Mouse (Mus musculus): Measurements from ENCODE around the gene Zfp750.

The Zfp750 gene

GRCm38 (mm10) chr11:121542471-121542870 lies 23.3 kb upstream of the Zfp750 start:
- DNase-seq (ENCODE audit: low spot score in 2 of 2), result no peak

GRCm38 (mm10) chr11:121536528-121536927 lies 17.4 kb upstream of the Zfp750 start:
- DNase-seq (ENCODE audit: low spot score in 2 of 2), result no peak

- no peak for DNase-seq (ENCODE audit: low spot score in 2 of 2)
Observed at GRCm38 (mm10) chr11:121529747-121530146, 10.6 kb upstream of the Zfp750 start.

DNA sequence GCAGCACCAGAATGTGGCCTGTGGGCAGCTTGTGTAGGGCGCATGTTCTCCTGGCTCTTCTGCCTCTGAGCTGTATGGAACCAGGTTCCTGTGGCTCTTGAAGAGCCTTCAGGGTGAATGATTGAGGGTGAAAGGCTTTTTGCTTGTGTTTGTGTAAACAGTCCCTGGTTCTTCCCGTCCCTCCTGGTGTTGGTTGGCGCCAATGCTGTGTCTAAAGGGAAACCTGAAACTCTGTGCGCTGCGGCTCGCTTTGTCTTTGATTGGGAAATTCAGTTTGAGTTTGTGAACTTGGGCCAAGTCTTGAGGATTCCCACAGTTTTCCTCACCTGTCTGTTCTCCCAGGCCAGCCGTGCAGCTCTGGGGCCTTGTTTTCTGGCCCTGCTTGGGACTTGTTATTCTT lies 5.1 kb upstream of the Zfp750 start:
- DNase-seq (ENCODE audit: low spot score in 2 of 2), result no peak

- no peak for DNase-seq (ENCODE audit: low spot score in 2 of 2)
Observed at GRCm38 (mm10) chr11:121522156-121522762, 3.1 kb upstream of the Zfp750 start.

DNA sequence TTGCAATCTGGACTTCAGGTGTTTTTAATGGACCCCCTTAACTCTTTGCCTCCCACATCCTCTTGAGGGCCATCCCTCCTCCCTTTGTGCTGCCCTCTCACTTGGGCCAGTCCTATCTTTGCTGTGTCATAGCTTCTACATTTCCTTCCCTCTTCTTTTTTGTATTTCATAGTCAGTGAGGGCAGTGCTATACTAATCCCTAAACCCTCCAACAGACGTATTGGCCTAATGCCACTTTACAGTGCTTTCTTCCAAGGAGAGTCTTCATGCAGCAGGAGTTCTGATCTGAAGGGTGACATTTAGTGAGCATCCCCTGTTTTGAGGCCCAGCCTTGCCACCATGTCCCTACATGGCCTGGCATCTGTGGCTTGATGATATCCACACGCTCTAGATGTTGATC lies 1.6 kb upstream of the Zfp750 start:
- DNase-seq (ENCODE audit: low spot score in 2 of 2), result no peak

- no peak for DNase-seq (ENCODE audit: low spot score in 2 of 2)
Observed at GRCm38 (mm10) chr11:121519703-121520102, 570 bp upstream of the Zfp750 start.

DNA sequence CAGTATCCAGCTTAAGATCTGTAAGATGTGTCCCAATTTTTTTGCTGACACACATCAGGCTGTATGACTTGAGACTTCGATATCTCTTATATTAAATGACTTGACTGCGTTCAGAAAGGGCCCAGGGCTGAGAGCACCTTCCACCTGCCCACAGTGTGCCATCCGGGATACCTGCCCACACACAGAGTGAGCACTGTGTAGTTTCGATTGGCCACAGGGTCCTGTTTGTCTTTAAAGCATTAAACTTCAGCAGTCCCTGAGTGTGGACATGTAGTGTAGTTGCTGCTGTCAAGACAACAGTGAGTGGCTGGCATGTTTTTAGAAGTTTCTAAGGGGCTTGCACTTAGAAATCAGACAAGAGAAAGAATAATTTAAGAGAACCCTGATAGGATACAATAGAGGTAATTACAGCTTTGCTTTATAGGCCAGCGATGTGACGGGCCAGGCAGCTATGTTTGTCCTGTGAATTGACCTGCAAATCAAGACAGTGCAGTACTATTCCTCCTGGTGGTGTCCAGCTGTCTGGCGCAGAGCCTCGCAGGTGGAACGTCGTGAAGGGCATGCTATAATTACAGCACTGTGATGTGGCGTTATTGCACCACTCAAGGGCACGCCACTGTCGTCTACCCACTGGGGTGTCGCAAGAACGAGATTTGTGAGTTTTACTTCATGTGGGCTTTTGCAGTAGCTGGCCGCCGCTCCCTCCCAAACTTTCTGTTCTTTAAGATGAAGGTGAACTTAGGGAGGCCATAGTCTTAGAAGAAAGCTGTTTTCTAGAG lies 1.3 kb downstream of the Zfp750 start:
- no peak for DNase-seq (ENCODE audit: low spot score in 2 of 2)

DNA sequence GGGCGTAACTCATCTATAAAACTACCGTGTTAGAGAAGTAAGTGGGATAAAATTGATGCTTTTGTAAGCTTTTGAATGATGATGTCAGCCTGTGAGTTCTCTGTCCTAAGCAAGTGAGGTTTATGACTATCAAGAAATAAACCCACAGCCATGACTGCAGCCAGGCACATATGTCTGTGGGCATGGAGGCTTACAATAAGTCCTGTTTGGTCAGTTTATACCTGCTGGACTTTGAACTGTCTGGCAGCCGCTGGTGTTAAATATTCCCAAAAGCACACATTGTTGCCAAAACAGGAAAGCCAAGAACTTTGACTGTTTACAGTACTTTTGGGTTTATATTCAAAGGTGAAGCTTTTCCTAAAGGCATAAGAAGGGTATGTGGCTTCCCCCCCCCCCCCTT lies 2.2 kb downstream of the Zfp750 start:
- DNase-seq (ENCODE audit: low spot score in 2 of 2), result no peak

DNA sequence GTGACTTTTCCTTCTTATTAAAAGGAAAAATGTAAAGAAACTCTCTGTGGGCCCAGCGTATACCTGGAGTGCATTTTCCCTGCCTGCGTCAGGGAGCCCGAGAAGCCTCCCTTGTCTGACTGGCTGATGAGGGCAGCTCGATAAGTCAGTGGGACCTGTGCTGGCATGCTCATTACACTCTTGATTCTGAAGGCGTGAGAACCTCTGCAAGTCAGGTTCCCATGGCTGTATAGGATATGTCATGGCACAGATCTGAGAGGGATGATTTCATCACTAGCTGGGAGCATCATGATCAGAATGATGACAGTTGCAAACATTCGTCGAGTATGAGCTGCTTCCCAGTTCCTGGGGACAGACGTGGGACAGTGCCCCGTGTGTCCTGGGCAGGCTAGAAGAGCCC lies 3.1 kb downstream of the Zfp750 start:
- DNase-seq (ENCODE audit: low spot score in 2 of 2), result no peak

GRCm38 (mm10) chr11:121512896-121513572 lies 6.1 kb downstream of the Zfp750 start:
- no peak for DNase-seq (ENCODE audit: low spot score in 2 of 2)

DNA sequence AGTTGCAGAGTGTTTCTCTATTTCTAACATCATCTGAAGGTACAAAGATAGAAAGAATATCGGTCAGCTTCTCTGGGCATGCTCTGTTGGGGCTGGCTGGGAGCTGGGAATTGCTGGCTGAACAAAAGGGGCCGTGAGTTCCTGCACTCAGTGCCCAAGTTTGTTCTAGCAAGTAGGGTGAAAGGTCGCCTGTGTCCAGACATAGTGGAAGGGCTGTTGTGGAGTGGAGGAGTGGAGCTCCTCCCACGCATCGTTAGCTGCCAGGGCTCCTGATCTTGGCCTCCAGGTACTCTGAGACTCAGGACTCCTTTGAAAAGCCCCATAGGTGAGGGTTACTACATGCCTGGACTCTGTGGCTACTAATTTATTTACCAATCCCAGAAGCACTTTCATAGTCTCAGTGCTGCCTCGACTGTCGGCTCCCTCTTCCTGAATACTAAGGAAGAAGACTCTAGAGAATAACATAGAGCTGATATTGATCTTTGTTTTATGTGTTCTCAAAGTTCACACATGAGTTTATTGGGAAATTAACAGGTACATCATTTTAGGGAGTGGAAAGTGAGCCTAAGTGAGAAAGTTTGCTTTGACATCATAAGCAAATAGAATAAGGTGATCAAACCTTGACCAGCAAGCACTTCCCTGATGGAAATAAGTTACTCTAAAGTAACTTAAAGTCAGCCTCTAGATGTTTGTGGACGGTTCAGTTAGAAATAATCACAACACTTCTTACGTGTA lies 8.5 kb downstream of the Zfp750 start:
- no peak for DNase-seq (ENCODE audit: low spot score in 2 of 2)

DNA sequence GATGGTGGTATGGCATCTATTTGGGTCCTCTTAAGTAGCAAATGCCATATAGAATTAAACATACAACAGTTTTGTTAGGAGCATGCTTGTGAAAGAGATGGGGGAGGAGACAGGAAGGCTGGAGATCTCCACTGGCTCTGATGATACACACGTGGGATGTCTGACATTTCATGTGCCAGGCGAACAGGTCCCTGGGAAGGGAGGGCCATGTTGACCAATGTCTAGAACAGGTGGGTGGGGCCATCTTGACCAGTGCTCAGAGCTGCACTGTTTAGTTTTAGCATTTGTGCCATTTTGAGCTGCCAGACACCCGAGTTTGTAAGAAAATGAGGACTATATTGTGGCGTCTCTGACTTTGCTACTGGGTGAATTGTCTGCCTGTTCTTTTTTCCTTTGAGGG lies 10.7 kb downstream of the Zfp750 start:
- no peak for DNase-seq (ENCODE audit: low spot score in 2 of 2)

- no peak for DNase-seq (ENCODE audit: low spot score in 2 of 2)
Observed at GRCm38 (mm10) chr11:121502000-121502860, 16.9 kb downstream of the Zfp750 start.

DNA sequence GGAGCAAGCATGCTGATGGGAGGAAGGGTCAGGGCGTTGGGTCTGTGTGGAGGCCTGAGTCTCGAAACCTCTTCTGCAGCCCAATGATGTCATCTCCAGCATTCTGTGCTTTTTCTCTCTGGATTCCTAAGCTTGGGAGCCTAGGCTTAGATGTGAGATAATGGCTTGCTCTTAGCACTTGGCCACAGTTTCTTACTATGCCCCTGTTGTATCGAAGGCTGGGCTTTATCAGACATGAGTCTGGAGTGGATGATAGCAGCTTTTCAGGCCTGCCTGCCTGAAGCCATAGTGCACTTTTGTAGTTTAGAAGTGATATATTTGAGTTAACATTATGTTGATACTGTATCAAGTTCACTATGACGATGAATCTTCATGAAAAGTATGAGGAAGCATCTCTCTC lies 17.6 kb downstream of the Zfp750 start:
- DNase-seq (ENCODE audit: low spot score in 2 of 2), result no peak

GRCm38 (mm10) chr11:121500595-121500994 lies 18.5 kb downstream of the Zfp750 start:
- DNase-seq (ENCODE audit: low spot score in 2 of 2), result no peak

GRCm38 (mm10) chr11:121490651-121491050 lies 28.5 kb downstream of the Zfp750 start:
- DNase-seq (ENCODE audit: low spot score in 2 of 2), result no peak

DNA sequence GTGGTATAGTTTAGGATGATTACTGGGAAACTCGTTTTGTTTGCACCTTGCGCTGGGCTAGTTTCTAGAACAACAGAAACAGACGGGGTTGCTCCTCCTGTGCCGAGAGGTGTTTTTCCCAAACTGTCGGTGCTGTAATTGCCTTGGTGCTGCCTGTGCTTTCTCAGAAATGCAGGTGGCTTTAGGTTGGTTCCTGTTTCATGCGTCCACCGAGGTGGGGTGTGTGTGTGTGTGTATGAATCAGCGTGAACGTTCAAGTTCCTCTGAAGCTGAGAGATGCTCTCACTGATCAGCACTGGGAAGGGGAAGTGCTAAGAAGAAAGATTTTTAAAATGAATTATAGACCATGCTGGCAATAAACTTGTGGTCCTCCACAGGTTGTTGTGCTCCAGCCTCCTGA lies 33.3 kb downstream of the Zfp750 start:
- DNase-seq (ENCODE audit: low spot score in 2 of 2), result no peak

- DNase-seq (ENCODE audit: low spot score in 2 of 2), result no peak
Observed at GRCm38 (mm10) chr11:121481129-121481528, 38.0 kb downstream of the Zfp750 start.

DNA sequence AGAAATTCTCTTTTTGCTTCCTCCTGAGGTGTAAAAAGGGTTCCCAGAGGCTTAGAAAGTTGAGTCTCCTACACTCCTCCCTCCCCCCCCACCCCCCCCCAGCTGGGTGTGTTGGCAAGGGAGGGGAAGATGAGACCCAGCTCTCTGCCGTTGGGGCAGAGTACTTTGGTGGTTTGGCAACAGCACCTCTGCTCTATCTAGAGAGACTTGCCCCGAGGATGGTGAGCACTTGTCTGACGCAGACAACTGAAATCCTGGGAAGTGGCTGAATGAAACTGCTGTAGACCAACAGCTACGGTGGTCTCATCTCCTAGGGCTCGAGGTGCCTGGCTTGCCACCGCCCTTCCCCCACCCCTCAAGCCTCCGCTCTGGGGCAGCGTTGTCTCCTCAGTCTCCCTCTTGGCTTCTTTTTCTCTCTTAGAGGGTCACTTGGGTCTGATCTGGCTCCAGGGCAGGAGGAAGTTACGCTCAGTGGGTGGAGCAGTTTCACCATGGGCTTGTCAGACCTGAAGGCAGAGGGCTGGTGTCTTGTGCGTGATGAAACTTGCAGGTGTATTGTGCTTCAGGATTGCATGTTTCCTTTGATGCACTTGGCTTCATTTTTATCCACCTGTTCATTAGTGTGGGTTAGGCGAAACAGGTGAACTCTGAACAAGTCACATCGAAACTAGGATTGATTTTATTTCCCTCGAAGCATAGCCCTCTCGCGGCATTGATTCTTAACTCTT lies 39.5 kb downstream of the Zfp750 start:
- no peak for DNase-seq (ENCODE audit: low spot score in 2 of 2)

Data from right cerebral cortex, postnatal 36 days (tissue).